Mouse (Mus musculus): ENCODE measurements around the gene Spag6.

GRCm38 (mm10) chr2:18684062-18684461 lies 9.8 kb upstream of the Spag6 start:
- TF ChIP-seq GATA1 (IDR thresholded peaks at IDR 0.05; ENCODE audit: borderline replicate concordance, low read length) (no peak), FLI1 (IDR thresholded peaks at IDR 0.05; ENCODE audit: low read length) (no peak)

Data from megakaryocyte, embryonic 14.5 days (primary cell).